Mouse (Mus musculus) MEL (cell line): ENCODE data around the gene Map6.

Experiments used
- CHD2 ChIP-seq: IDR thresholded peaks from 2 replicates; pipeline ENCODE4 v1.6.1; 2011; ENCODE audit warnings: low read length, improper control_type of control experiment
- CTCF ChIP-seq, 3 experiments: IDR thresholded peaks in 2 of 3; conservative IDR thresholded peaks in 1 of 3; 2 replicates each; pipeline ENCODE4 v1.5.1; 2011 to 2012; ENCODE audit warnings: low read length in 3 of 3, low read depth in 2 of 3, mild to moderate bottlenecking in 2 of 3, improper control_type of control experiment in 1 of 3, inconsistent platforms in 1 of 3, mixed read lengths in 1 of 3, moderate library complexity in 1 of 3; ENCODE audit not compliant: control insufficient read depth in 1 of 3, insufficient read depth in 1 of 3, poor library complexity in 1 of 3, severe bottlenecking in 1 of 3
- GABPA ChIP-seq: IDR thresholded peaks from 2 replicates; pipeline ENCODE4 v1.6.1; 2012; ENCODE audit warnings: low read depth, mild to moderate bottlenecking, inconsistent platforms, low read length, improper control_type of control experiment, moderate library complexity
- HCFC1 ChIP-seq: IDR thresholded peaks from 2 replicates; pipeline ENCODE4 v1.6.1; 2012; ENCODE audit warnings: low read depth, mild to moderate bottlenecking, inconsistent platforms, low read length, improper control_type of control experiment, moderate library complexity
- KAT2A ChIP-seq: conservative IDR thresholded peaks from 2 replicates; pipeline ENCODE4 v1.6.1; 2012; ENCODE audit warnings: low read depth, low read length, improper control_type of control experiment, inconsistent platforms
- MAX ChIP-seq: IDR thresholded peaks from 2 replicates; pipeline ENCODE4 v1.6.1; 2011; ENCODE audit warnings: low read length, improper control_type of control experiment
- MXI1 ChIP-seq: IDR thresholded peaks from 2 replicates; pipeline ENCODE4 v1.6.1; 2011; ENCODE audit warnings: mild to moderate bottlenecking, low read depth, low read length, improper control_type of control experiment
- MYB ChIP-seq: IDR thresholded peaks from 2 replicates; pipeline ENCODE4 v1.6.1; 2011; ENCODE audit warnings: mild to moderate bottlenecking, low read depth, low read length, improper control_type of control experiment
- NELFE ChIP-seq: IDR thresholded peaks from 2 replicates; pipeline ENCODE4 v1.6.1; 2011; ENCODE audit warnings: low read depth, low read length, improper control_type of control experiment
- POLR2A ChIP-seq, 2 experiments: IDR thresholded peaks; 2 replicates each; pipeline ENCODE4 v1.6.1; 2011 to 2012; ENCODE audit warnings: low read length in 2 of 2, mild to moderate bottlenecking in 2 of 2, control low read depth in 1 of 2, improper control_type of control experiment in 1 of 2, low read depth in 1 of 2, moderate library complexity in 1 of 2; ENCODE audit not compliant: control insufficient read depth in 1 of 2, insufficient read depth in 1 of 2, poor library complexity in 1 of 2
- SIN3A ChIP-seq: IDR thresholded peaks from 2 replicates; pipeline ENCODE4 v1.6.1; 2012; ENCODE audit warnings: low read length, improper control_type of control experiment, inconsistent platforms

DNA sequence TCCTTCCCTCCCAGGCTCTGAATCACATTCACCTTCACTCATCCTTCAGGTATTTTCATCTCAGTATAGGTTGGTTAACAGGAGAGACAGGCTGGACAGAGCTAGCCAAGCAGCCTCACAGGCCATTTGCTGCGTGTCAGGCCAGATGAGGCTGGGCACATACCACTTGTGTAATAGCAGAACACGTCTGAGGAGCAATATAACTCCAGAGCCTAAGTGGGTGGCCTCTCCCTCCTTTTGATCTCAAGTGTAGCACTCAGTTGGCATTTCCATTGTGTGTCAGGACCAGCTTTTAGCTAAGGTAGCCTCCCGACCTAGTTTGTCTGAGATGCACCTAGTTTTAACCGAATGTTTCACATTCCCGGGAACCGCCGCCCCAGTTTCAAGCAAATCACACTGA lies 49.0 kb downstream of the Map6 start:
- TF ChIP-seq CTCF (IDR thresholded peaks at IDR 0.05 in 2 of 3, conservative IDR thresholded peaks at IDR 0.05 in 1 of 3; ENCODE audit: control insufficient read depth in 1 of 3, insufficient read depth in 1 of 3, low read depth in 2 of 3, low read length in 3 of 3, poor library complexity in 1 of 3, severe bottlenecking in 1 of 3): no peak
- TF ChIP-seq SIN3A: no peak
- no peak for TF ChIP-seq CHD2
- TF ChIP-seq KAT2A: no peak
- no peak for TF ChIP-seq MYB
- TF ChIP-seq HCFC1: no peak
- TF ChIP-seq MXI1: no peak
- no peak for TF ChIP-seq GABPA
- no peak for TF ChIP-seq MAX
- no peak for TF ChIP-seq POLR2A (IDR thresholded peaks at IDR 0.05; ENCODE audit: control insufficient read depth in 1 of 2, insufficient read depth in 1 of 2, low read depth in 1 of 2, low read length in 2 of 2, poor library complexity in 1 of 2)
- no peak for TF ChIP-seq NELFE
